Mouse (Mus musculus) hindbrain, embryonic 13.5 days (tissue): ENCODE results near the gene B3gnt2. TPM values are rescaled to one million over a fixed set of nuclear protein-coding genes. Genes with fewer than 3 reads are reported as not detected.
A peak's percentile ranks its signal among the peaks of the same experiment; 100 is the strongest.

Experiments
- ATAC-seq: fragments of 200-750 bp; cut with Nextera tagmentation; 2 replicates; pipeline ENCODE4 v1.8.0; 2017; ENCODE audit warnings: moderate TSS enrichment; ENCODE audit not compliant: low FRiP score
- H3K27ac ChIP-seq: fragments of 300-500 bp; sonication (generic); 2 replicates; pipeline ENCODE4 v1.5.1; 2015; ENCODE audit warnings: inconsistent platforms, mild to moderate bottlenecking, moderate library complexity
- H3K27me3 ChIP-seq: fragments of 300-500 bp; sonication (generic); 2 replicates; pipeline ENCODE4 v1.6.1; 2015; ENCODE audit warnings: mild to moderate bottlenecking, inconsistent platforms
- H3K36me3 ChIP-seq: fragments of 300-500 bp; sonication (generic); 2 replicates; pipeline ENCODE4 v1.6.1; 2015; ENCODE audit warnings: mild to moderate bottlenecking, inconsistent platforms
- H3K4me1 ChIP-seq: fragments of 300-500 bp; sonication (generic); replicated peaks from 2 replicates; pipeline ENCODE4 v1.6.1; 2015; ENCODE audit warnings: inconsistent platforms
- H3K4me2 ChIP-seq: fragments of 300-500 bp; sonication (generic); 2 replicates; pipeline ENCODE4 v1.6.1; 2015; ENCODE audit warnings: inconsistent platforms, mild to moderate bottlenecking, moderate library complexity
- H3K4me3 ChIP-seq: fragments of 300-500 bp; sonication (generic); 2 replicates; pipeline ENCODE4 v1.5.1; 2015; ENCODE audit warnings: mild to moderate bottlenecking, inconsistent platforms
- H3K9ac ChIP-seq: fragments of 300-500 bp; sonication (generic); 2 replicates; pipeline ENCODE4 v1.6.1; 2015; ENCODE audit warnings: mild to moderate bottlenecking, inconsistent platforms
- H3K9me3 ChIP-seq: fragments of 300-500 bp; sonication (generic); 2 replicates; pipeline ENCODE4 v1.6.1; 2016; ENCODE audit warnings: inconsistent platforms
- whole genome bisulfite sequencing: fragments of 180-500 bp; shearing (Covaris S2); methylation state at CpG from one replicate; pipeline ENCODE4 v1.1.7; 2015; 5-methylcytosine and 5-hydroxymethylcytosine counted together
- polyA plus RNA-seq: library from polyadenylated mRNA; unstranded; fragments of >200 nt; fragmentation: Nextera tagmentation; extraction: Ambion mirVana; gene quantifications from 2 replicates; pipeline ENCODE4 v1.2.1, GENCODE M21; 2015

B3gnt2 gene
- polyA plus RNA-seq, 1 experiment from 2014 or later, result 1.5 TPM

GRCm38 (mm10) chr11:22885350-22885749, 24.6 kb upstream of the B3gnt2 start:
- Histone ChIP-seq H3K4me2 (no peak overlapping the region), H3K9ac (no peak overlapping the region), H3K27ac (no peak overlapping the region), H3K4me3 (no peak overlapping the region), H3K9me3 (no peaks in the 10 kb centered on the region), H3K36me3 (no peaks in the 10 kb centered on the region), H3K27me3 (no peaks in the 10 kb centered on the region), H3K4me1 (no peaks in the 10 kb centered on the region)
- ATAC-seq, result no peak
- WGBS, result 100% methylated on average over 1 of the region's 1 CpGs

- H3K4me1 ChIP-seq, result no peaks in the 10 kb centered on the region
- H3K9ac ChIP-seq, result no peak overlapping the region
- H3K36me3 ChIP-seq, result no peaks in the 10 kb centered on the region
- no peak overlapping the region for H3K27ac ChIP-seq
- ATAC-seq, result no peak
- H3K4me2 ChIP-seq, result no peak overlapping the region
- H3K4me3 ChIP-seq, result no peak overlapping the region
- 90% methylated on average over 2 of the region's 2 CpGs for WGBS
- no peaks in the 10 kb centered on the region for H3K27me3 ChIP-seq
- H3K9me3 ChIP-seq, result no peaks in the 10 kb centered on the region
These were observed 22.9 kb upstream of the B3gnt2 start for GRCm38 (mm10) chr11:22883676-22884075.

DNA sequence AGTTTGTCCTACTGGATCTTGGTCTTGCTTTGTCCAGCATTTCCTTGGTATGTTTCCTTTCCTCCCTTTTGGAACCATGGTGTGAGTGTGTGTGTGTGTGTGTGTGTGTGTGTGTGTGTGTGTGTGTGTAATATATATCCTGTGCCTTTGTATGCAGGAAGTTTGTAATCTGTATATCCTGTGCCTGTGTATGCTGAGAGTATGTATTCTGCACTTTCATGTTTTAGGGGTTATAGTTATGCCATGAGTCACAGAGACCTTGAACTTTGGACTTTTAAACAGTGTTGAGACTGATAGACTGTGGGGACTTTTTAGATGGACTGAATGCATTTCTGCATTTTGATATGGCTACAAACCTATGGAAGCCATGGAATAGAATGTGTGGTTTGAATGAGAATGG, 22.2 kb upstream of the B3gnt2 start:
- no peak overlapping the region for H3K4me2 ChIP-seq
- no peaks in the 10 kb centered on the region for H3K36me3 ChIP-seq
- H3K4me3 ChIP-seq, result no peak overlapping the region
- no peaks in the 10 kb centered on the region for H3K27me3 ChIP-seq
- no peak overlapping the region for H3K9ac ChIP-seq
- no peak overlapping the region for H3K27ac ChIP-seq
- ATAC-seq, result no peak
- no peaks in the 10 kb centered on the region for H3K9me3 ChIP-seq
- H3K4me1 ChIP-seq, result no peaks in the 10 kb centered on the region

DNA sequence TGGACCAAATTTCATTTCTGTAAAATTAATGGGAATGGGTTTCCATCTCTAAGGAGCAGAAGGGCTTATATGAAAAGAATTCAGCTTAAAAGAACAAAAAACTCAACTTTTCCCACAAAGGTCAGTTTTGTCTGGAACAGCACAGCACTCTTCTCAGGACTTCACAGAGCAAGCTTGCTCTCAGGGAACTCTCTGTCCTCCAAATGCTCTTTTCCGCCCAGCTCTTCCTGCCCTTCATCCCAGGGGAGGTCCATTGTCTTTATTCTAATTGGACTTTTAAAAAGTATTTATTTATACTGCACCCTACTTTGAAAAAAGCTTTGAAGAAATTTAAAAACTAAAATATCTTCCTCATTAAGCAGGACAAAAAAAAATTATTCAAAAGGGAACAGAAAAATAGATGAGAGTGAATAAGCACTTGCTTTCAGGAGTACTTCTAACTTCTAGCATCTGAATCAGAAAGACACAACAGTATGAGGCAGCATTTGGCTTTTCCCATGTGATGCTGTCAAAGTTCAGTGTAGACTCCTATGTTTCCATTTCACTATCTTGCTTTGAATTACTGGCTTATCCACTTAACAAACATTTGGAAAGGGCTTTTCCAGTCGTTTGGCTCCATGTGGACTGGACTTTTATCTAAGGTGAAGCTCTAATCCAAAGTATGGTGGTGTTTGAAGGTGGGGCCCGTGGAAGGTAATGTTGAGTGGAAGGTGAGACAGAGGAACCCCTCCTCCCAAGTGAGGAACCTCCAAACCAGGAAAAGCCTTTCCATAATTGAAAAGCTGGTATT, 19.8 kb upstream of the B3gnt2 start:
- Histone ChIP-seq H3K4me1 (peaks cover 4% of the 10 kb centered on the region; the same call in 1 of the 2 replicates), H3K27me3 (no peaks in the 10 kb centered on the region), H3K27ac (no peak overlapping the region), H3K4me2 (no peak overlapping the region), H3K9me3 (no peaks in the 10 kb centered on the region), H3K4me3 (no peak overlapping the region), H3K9ac (no peak overlapping the region), H3K36me3 (no peaks in the 10 kb centered on the region)
- 65% methylated on average over 3 of the region's 3 CpGs for WGBS
- ATAC-seq, result no peak

DNA sequence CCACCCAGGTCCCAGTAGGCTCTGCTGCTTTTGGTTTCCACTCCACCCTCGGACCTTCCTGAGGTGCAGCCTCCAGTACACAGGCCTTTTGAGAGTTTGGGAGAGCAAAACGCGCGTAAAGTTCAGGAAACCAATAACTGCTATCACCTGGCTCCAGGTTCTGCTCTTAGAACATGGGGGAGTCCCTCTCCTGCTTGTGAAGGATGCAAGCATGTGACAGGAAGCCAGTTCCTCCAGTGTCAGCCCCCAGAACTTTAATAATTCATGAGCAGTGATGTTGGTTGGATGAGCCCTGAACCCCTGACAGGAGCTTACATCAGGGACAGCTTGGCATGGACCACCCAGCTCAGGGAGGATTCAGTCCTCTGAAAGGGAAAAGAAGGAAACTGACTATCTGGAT, 18.9 kb upstream of the B3gnt2 start:
- Histone ChIP-seq H3K27me3 (no peaks in the 10 kb centered on the region), H3K4me2 (no peak overlapping the region), H3K9ac (no peak overlapping the region), H3K4me1 (peaks cover 13% of the 10 kb centered on the region), H3K27ac (no peak overlapping the region), H3K4me3 (no peak overlapping the region), H3K36me3 (no peaks in the 10 kb centered on the region), H3K9me3 (no peaks in the 10 kb centered on the region)
- 84% methylated on average over 4 of the region's 4 CpGs for WGBS
- ATAC-seq, result no peak

DNA sequence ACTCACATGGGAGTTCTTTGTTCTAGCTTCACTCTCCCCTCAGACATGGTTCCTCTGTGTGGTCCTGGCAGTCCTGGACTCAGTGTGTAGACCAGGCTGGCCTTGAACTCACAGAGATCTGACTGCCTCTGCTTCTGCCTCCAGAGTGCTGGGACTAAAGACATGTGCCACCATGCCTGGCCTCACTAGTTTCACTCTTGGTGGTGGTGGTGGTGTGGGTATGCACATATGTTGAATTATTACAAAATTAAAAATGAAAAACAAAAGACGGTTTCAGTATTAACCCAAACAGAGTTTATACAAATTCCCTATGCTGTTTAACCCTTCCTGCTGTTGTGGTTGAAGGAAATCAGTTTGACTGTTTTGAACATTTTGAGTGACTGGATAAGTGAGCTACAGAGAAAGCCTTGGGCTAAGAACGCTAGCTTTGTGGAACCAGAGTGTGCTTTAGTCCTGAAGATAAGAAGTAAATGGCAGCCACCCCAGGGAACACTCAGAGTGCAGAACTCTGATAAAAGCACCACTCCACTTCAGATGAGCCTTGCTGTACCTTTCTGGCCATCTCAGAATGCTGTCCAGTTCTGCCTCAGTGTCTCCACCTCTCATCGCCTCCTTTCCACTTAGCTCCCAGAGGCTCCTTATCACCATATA, 16.0 kb upstream of the B3gnt2 start:
- Histone ChIP-seq H3K9me3 (no peaks in the 10 kb centered on the region), H3K9ac (no peak overlapping the region), H3K4me1 (peaks cover 25% of the 10 kb centered on the region), H3K4me3 (no peak overlapping the region), H3K27ac (no peak overlapping the region), H3K4me2 (no peak overlapping the region), H3K27me3 (no peaks in the 10 kb centered on the region), H3K36me3 (no peaks in the 10 kb centered on the region)
- ATAC-seq, result no peak
- WGBS, result 88% methylated on average over 3 of the region's 3 CpGs

DNA sequence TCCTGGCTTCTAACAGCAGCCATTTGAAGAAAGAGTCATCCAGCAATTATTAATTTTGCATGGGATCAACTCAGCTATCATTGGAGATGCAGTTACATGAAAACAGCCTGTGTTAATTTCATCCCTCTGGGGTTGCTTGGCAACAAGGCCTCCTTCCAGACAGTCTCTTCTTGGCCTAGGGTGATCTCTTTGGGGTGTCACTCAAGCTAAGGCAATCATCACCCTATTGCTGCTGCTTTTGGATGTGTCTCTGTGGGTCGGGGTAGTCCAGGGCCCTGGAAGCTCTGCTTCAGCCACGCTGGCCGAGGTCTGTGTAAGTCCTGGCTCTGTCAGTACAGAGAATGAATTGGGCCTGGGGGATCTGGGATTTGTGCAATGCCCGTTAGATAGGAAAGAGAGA, 14.5 kb upstream of the B3gnt2 start:
- H3K4me2 ChIP-seq, result no peak overlapping the region
- peaks cover 25% of the 10 kb centered on the region for H3K4me1 ChIP-seq
- 68% methylated on average over 4 of the region's 4 CpGs for WGBS
- peak overlapping the region; percentile 46 for H3K9ac ChIP-seq
- H3K36me3 ChIP-seq, result no peaks in the 10 kb centered on the region
- peak overlapping the region; percentile 79 for H3K27ac ChIP-seq
- H3K4me3 ChIP-seq, result no peak overlapping the region
- no peaks in the 10 kb centered on the region for H3K27me3 ChIP-seq
- H3K9me3 ChIP-seq, result no peaks in the 10 kb centered on the region
- ATAC-seq, result peak; percentile 71

DNA sequence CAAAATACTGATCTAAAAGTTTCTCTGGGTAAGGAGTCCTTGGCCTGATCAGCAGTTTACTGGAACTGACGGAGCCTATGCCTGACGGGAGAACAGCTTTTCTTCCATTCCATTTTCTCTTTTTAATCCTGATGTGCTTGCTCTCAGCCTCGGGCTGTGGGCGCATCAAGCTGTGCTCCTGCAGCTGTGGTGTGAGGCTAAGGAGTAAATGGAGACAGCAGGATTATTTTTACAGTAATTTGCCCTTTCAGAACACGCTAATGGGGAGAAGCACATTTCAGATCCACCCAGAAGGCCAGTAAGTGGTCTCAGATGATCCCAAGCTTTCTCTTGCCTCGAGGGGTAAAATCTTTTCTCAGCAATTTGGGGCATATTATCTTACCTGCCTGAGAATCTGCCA, 14.0 kb upstream of the B3gnt2 start:
- H3K4me2 ChIP-seq, result no peak overlapping the region
- no peak overlapping the region for H3K4me3 ChIP-seq
- H3K36me3 ChIP-seq, result no peaks in the 10 kb centered on the region
- H3K27me3 ChIP-seq, result no peaks in the 10 kb centered on the region
- no peaks in the 10 kb centered on the region for H3K9me3 ChIP-seq
- peak; percentile 27; the same call in 1 of the 2 replicates for ATAC-seq
- H3K4me1 ChIP-seq, result peaks cover 25% of the 10 kb centered on the region
- WGBS, result 52% methylated on average over 6 of the region's 6 CpGs
- H3K9ac ChIP-seq, result peak overlapping the region; percentile 46
- peak overlapping the region; percentile 79 for H3K27ac ChIP-seq

DNA sequence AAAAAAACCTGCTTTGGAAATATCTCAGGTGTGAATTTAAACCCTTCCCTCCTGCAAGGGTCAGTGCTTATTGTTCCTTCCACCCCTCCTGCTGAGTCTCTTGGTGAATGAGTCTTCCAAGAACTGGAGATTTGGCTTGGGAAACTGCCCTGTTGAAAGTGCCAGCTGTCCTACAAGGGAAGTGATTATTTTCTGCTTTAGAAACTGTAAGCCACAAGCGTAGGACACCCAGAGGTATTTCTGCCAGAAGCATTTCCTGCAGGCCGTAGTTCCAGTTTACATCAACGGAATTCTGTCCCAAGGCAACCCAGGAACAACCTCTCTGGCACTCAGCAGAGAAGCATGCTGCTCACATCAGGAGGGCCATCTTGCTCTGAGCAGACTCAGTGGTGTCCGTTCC, 12.6 kb upstream of the B3gnt2 start:
- H3K36me3 ChIP-seq, result no peaks in the 10 kb centered on the region
- 54% methylated on average over 4 of the region's 4 CpGs for whole genome bisulfite sequencing

GRCm38 (mm10) chr11:22872307-22872680, 11.5 kb upstream of the B3gnt2 start:
- no peak overlapping the region for H3K9ac ChIP-seq
- H3K4me2 ChIP-seq, result no peak overlapping the region
- H3K27me3 ChIP-seq, result no peaks in the 10 kb centered on the region
- WGBS, result 51% methylated on average over 4 of the region's 4 CpGs
- H3K4me3 ChIP-seq, result no peak overlapping the region
- H3K4me1 ChIP-seq, result peaks cover 25% of the 10 kb centered on the region
- no peaks in the 10 kb centered on the region for H3K9me3 ChIP-seq
- H3K27ac ChIP-seq, result no peak overlapping the region
- H3K36me3 ChIP-seq, result no peaks in the 10 kb centered on the region
- ATAC-seq, result no peak

More for the DNA sequence above, 12.6 kb upstream of the B3gnt2 start:
- ATAC-seq, result no peak
- Histone ChIP-seq H3K27me3 (no peaks in the 10 kb centered on the region), H3K4me3 (no peak overlapping the region), H3K9me3 (no peaks in the 10 kb centered on the region), H3K4me2 (no peak overlapping the region), H3K4me1 (peaks cover 25% of the 10 kb centered on the region), H3K9ac (no peak overlapping the region), H3K27ac (no peak overlapping the region)

DNA sequence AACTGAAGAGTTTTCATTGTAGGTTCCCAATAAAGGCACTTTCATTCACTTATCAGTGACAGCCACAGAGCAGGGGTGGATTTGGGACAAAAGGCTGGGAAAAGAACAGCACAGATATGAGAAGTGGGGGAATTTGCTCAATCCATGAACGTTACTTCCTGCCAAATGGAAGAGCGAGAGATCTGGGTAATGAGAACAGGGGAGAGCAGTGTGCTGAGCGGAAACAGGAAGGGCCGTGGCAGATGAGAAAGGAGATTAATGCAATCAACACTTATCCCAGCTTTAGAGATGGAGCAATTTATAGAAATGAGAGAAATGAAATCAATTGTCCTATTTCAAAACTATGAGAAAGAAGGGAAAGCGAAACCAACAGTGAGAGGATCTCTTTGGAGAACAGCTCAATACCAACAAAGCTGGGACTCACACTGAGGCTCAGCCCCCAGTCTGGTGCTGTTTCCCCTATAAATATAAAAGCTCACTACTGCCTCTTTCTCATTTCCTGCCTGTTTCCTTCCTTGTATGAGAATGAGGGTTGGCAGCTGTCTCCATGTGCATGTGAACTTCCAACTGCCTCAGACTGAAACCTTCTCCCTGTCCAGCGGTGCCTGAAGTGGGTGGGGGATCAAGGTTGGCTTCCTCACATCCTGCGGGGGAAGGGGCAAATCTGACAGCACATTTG, 11.0 kb upstream of the B3gnt2 start:
- Histone ChIP-seq H3K9ac (no peak overlapping the region), H3K9me3 (no peaks in the 10 kb centered on the region), H3K4me3 (no peak overlapping the region), H3K27ac (no peak overlapping the region), H3K27me3 (no peaks in the 10 kb centered on the region), H3K36me3 (no peaks in the 10 kb centered on the region), H3K4me1 (peaks cover 25% of the 10 kb centered on the region), H3K4me2 (no peak overlapping the region)
- WGBS, result 68% methylated on average over 7 of the region's 7 CpGs
- no peak for ATAC-seq

- Histone ChIP-seq H3K9me3 (no peaks in the 10 kb centered on the region), H3K4me3 (no peak overlapping the region), H3K4me1 (peaks cover 13% of the 10 kb centered on the region; the same call in 1 of the 2 replicates), H3K4me2 (no peak overlapping the region), H3K9ac (no peak overlapping the region), H3K36me3 (no peaks in the 10 kb centered on the region), H3K27ac (no peak overlapping the region), H3K27me3 (peaks cover 14% of the 10 kb centered on the region)
- ATAC-seq, result no peak
- WGBS, result 88% methylated on average over 8 of the region's 8 CpGs
These were observed 7.8 kb upstream of the B3gnt2 start for GRCm38 (mm10) chr11:22868582-22868981.
